Mouse (Mus musculus) spleen, postnatal 36 days (tissue): ENCODE data around the gene Ephb1.

Experiments used
- DNase-seq, 2 experiments: peaks; one replicate each; pipeline ENCODE4 v3.0.0; 2022; ENCODE audit warnings: low spot score in 2 of 2, mixed read lengths in 1 of 2

Gene Ephb1

GRCm38 (mm10) chr9:101911176-101911866 lies 443.2 kb downstream of the Ephb1 start:
- no peak for DNase-seq

GRCm38 (mm10) chr9:101909491-101909890 lies 445.0 kb downstream of the Ephb1 start:
- DNase-seq = no peak

GRCm38 (mm10) chr9:101908849-101909248 lies 445.6 kb downstream of the Ephb1 start:
- no peak for DNase-seq

DNA sequence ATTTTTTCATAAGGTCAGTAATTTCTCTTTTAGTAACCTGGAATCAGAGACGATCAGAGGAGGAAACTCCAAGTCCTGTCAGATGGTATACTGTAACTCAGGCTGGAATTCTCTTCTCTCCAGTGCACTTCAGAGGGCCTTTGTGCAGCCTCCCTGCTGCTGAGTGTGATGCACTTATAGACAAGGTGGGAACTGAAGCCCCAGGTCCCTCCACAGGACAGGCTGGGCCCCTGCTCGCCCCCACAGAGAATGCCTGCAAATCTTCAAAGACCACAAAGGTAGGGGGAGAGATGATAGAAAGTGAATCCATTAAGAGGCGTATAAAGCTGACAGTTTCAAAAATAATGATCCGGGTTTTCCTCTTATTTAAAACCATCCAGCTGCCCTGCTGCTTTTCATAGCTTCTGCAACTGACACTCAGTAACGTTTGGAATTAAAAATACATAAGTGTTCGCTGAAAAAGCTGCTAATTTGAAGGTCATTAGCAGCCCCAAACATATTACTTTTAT lies 446.7 kb downstream of the Ephb1 start:
- no peak for DNase-seq

- no peak for DNase-seq
These were observed 451.1 kb downstream of the Ephb1 start for GRCm38 (mm10) chr9:101903406-101903805.

- DNase-seq = no peak
These were observed 456.6 kb downstream of the Ephb1 start for GRCm38 (mm10) chr9:101897851-101898250.

- no peak for DNase-seq
These were observed 471.2 kb downstream of the Ephb1 start for GRCm38 (mm10) chr9:101883295-101883694.

DNA sequence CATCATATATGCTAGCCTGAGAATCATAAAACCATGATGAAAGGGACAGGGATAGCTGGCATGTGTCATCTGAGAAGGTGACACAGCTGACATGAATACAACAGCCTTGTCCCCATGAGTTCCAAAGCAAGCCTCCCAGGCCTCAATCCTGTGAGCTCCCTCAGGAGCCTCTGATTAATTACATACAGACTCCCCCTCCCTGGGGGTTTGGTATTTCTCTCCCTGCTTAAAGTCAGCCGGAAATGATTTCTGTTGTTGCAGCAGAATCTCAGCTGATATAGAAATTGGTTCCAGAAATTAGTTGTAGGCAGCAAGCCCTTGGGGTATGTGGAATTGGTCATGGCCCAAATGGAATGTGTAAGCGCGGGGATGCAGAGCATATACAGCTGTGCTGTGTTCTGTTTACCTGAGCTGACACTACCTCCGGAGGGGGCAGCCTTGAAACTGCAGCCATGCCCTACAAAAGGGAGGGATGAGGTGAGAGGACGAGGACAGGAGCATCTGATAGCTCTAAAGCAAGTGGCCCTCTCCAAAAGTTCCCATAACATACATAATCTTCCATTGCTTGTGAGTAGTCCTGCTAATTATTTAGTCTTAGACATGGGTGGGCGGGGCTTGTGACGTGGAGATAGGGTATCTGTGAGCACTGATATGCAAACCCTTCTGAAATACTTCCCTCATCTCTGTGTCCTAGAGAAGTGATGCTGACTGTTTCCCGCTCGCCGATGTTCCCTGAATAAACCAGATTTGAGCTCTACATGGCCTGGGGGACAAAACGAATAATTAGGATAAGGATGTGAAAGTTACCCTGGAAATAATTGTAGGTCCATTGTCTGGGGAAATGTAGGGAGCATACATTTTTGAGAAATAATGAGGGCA lies 477.1 kb downstream of the Ephb1 start:
- DNase-seq = no peak

GRCm38 (mm10) chr9:101875306-101875705 lies 479.2 kb downstream of the Ephb1 start:
- DNase-seq = no peak
